Mouse (Mus musculus) cerebellum, adult 2 months (tissue): ENCODE measurements around the gene Trim14. TPM values are rescaled to one million over a fixed set of nuclear protein-coding genes. Genes with fewer than 3 reads are reported as not detected.
A peak's percentile ranks its signal among the peaks of the same experiment; 100 is the strongest.

Experiments used
- DNase-seq, 2 experiments: peaks; one replicate each; pipeline ENCODE4 v3.0.0; 2021
- H3K27ac ChIP-seq: fragments of 200-500 bp; 2 replicates; pipeline ENCODE4 v1.5.1; 2012; ENCODE audit warnings: low read length, control low read depth, inconsistent platforms; ENCODE audit not compliant: insufficient read depth
- H3K27me3 ChIP-seq: fragments of 200-500 bp; 2 replicates; pipeline ENCODE4 v1.6.1; 2012; ENCODE audit warnings: inconsistent platforms, mild to moderate bottlenecking, low read length, moderate library complexity; ENCODE audit not compliant: control insufficient read depth, insufficient read depth
- H3K4me1 ChIP-seq: fragments of 200-500 bp; 2 replicates; pipeline ENCODE4 v1.6.1; 2011; ENCODE audit warnings: low read length; ENCODE audit not compliant: control insufficient read depth, insufficient read depth
- H3K4me3 ChIP-seq: fragments of 200-500 bp; replicated peaks from 2 replicates; pipeline ENCODE3; 2011; ENCODE audit warnings: mild to moderate bottlenecking, low read depth, low read length, control low read depth; ENCODE audit not compliant: insufficient read depth
- CTCF ChIP-seq: fragments of 200-500 bp; IDR thresholded peaks from 2 replicates; pipeline ENCODE4 v1.5.1; 2011; ENCODE audit warnings: low read depth, mild to moderate bottlenecking, control low read depth, low read length, moderate library complexity, borderline replicate concordance; ENCODE audit not compliant: insufficient read depth
- POLR2A ChIP-seq: fragments of 200-500 bp; IDR thresholded peaks from 2 replicates; pipeline ENCODE4 v1.6.1; 2011; ENCODE audit warnings: low read length, control low read depth, borderline replicate concordance; ENCODE audit not compliant: insufficient read depth
- WGBS: fragments of 180-500 bp; shearing (Covaris S2); methylation state at CpG from one replicate; pipeline ENCODE4 v1.1.7; 2018; 5-methylcytosine and 5-hydroxymethylcytosine counted together
- polyA plus RNA-seq: library from polyadenylated mRNA; depleted of rRNA; stranded (reverse); fragments of >200 nt; gene quantifications from 2 replicates; pipeline ENCODE4 v1.2.3, GENCODE M21; 2012

The Trim14 gene
- polyA plus RNA-seq, 1 experiment = 0.69 TPM

- no peak for TF ChIP-seq POLR2A
- TF ChIP-seq CTCF = no peak
- Histone ChIP-seq H3K4me1 (no peaks in the 10 kb centered on the region), H3K4me3 (no peak overlapping the region), H3K27me3 (no peaks in the 10 kb centered on the region), H3K27ac (no peak overlapping the region)
- WGBS = 76% methylated on average over 3 of the region's 3 CpGs
- no peak for DNase-seq
These were observed 37.4 kb downstream of the Trim14 start for GRCm38 (mm10) chr4:46498511-46498910.

GRCm38 (mm10) chr4:46497286-46497892 is 38.6 kb downstream of the Trim14 start:
- Histone ChIP-seq H3K27me3 (no peaks in the 10 kb centered on the region), H3K4me1 (no peaks in the 10 kb centered on the region), H3K27ac (no peak overlapping the region), H3K4me3 (no peak overlapping the region)
- 44% methylated on average over 4 of the region's 4 CpGs for WGBS
- TF ChIP-seq POLR2A (no peak), CTCF (peak; percentile 85)
- peak; percentile 61 to 76 for DNase-seq

DNA sequence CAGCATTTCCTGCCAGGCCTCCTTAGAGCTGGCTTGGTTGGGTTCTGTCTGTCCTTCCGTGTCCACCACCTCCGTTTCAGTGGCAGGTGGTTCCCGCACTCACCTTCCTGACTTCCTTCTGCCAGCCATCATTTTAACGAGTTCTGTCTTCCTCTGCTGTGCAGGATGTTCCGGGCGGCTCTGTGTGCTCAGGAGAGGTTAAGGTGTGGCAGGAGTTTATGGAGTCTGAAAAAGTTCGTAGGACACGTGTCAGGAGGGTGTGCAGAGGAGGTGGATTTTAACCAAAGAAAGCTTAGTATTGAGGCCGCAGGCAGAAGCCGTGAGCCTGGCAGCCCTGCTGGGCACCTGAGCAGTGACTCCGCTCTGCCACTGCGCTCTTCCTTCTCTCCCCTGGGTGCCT is 40.4 kb downstream of the Trim14 start:
- H3K4me1 ChIP-seq = no peaks in the 10 kb centered on the region
- WGBS = 86% methylated on average over 12 of the region's 12 CpGs
- H3K27ac ChIP-seq = no peak overlapping the region
- DNase-seq = no peak
- H3K4me3 ChIP-seq = no peak overlapping the region
- TF ChIP-seq CTCF (no peak), POLR2A (no peak)
- no peaks in the 10 kb centered on the region for H3K27me3 ChIP-seq

GRCm38 (mm10) chr4:46493071-46493470 is 42.9 kb downstream of the Trim14 start:
- WGBS = 91% methylated on average over 6 of the region's 6 CpGs
- DNase-seq = no peak
- no peak overlapping the region for H3K4me3 ChIP-seq
- TF ChIP-seq CTCF = no peak
- no peak for TF ChIP-seq POLR2A
- no peaks in the 10 kb centered on the region for H3K27me3 ChIP-seq
- no peak overlapping the region for H3K27ac ChIP-seq
- H3K4me1 ChIP-seq = no peaks in the 10 kb centered on the region

- DNase-seq = peak; percentile 93 to 95
- Histone ChIP-seq H3K27ac (no peak within 1 kb of the TSS), H3K27me3 (no peaks in the 10 kb centered on the region), H3K4me3 (peak within 1 kb of the TSS; percentile 89), H3K4me1 (no peaks in the 10 kb centered on the region)
- TF ChIP-seq POLR2A (peak; percentile 59; the same call in 1 of the 2 replicates), CTCF (no peak)
- WGBS = 1% methylated on average over 58 of the region's 58 CpGs
These were observed 46.7 kb downstream of the Trim14 start, which contains the start of gene Nans for GRCm38 (mm10) chr4:46489028-46489925. Gene Nans (plus strand): TSS chr4:46489248.

- DNase-seq = peak in 1 of 2 experiments; percentile 50
These were observed 48.6 kb downstream of the Trim14 start for GRCm38 (mm10) chr4:46487348-46487747.

DNA sequence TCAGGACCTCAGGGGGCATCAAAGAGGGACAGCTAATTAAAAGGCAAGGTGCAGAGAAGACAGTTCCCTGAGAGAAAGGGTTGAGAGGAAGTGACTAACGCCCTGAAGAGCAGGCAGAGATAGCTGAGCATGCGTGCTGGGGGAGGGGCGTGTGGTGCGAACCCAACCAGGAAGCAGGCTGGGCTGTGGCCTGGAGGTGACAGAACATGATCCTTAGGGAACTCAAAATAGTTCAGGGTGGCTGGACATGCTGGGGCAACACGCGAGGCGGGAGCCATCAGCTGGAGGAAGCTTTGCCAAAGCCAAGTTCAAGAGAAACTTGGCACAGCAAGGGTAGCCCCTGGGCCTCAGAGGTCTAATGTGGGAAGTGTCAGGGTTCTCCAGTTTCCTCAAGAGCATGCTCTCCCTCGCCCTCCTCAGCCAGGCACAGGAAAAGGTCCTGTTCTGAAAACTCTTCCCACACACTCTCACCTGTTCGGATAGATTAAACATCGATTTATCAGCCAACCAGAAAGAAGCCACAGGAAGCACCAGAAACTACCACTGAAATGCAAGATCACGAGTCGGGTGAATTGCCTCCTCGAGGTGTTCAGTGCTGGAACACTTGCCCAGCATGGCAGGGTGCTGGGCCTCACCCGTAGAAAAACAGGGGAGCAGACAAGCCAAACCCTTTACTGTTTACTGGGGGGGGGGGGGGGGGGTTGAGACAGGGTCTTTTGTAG is 50.1 kb downstream of the Trim14 start:
- Histone ChIP-seq H3K4me1 (no peaks in the 10 kb centered on the region), H3K4me3 (no peak overlapping the region), H3K27me3 (no peaks in the 10 kb centered on the region), H3K27ac (no peak overlapping the region)
- TF ChIP-seq POLR2A (no peak), CTCF (no peak)
- no peak for DNase-seq
- WGBS = 57% methylated on average over 14 of the region's 14 CpGs

More at GRCm38 (mm10) chr4:46487348-46487747, 48.6 kb downstream of the Trim14 start:
- 58% methylated on average over 5 of the region's 5 CpGs for WGBS
- no peak overlapping the region for H3K4me3 ChIP-seq
- H3K4me1 ChIP-seq = no peaks in the 10 kb centered on the region
- no peaks in the 10 kb centered on the region for H3K27me3 ChIP-seq
- TF ChIP-seq POLR2A (no peak), CTCF (no peak)
- H3K27ac ChIP-seq = no peak overlapping the region
